Mouse (Mus musculus) heart, adult 2 months (tissue): ENCODE data around the gene Gabrb1.

Source experiments
- CTCF ChIP-seq: fragments of 200-600 bp; IDR thresholded peaks from 2 replicates; pipeline ENCODE4 v1.8.1; 2022; ENCODE audit warnings: antibody characterized with exemption, mild to moderate bottlenecking, moderate library complexity
- EP300 ChIP-seq: fragments of 200-500 bp; IDR thresholded peaks from 2 replicates; pipeline ENCODE4 v1.6.1; 2011; ENCODE audit warnings: low read depth, low read length, control low read depth; ENCODE audit not compliant: insufficient read depth
- POLR2A ChIP-seq: fragments of 200-500 bp; IDR thresholded peaks from 2 replicates; pipeline ENCODE4 v1.6.1; 2011; ENCODE audit warnings: mild to moderate bottlenecking, low read depth, low read length, control low read depth; ENCODE audit not compliant: insufficient read depth

- TF ChIP-seq POLR2A (no peak), EP300 (no peak), CTCF (no peak)
These were observed 265.7 kb downstream of the Gabrb1 start for GRCm38 (mm10) chr5:71923636-71924035.
